Mouse (Mus musculus): ENCODE measurements at regions not wholly inside any gene's neighbourhood (a gene's known extent, or its start where the extent isn't known, plus 50 kb on each side); places are given as distances from the start of the nearest gene placed in this dataset.
A peak's percentile ranks its signal among the peaks of the same experiment; 100 is the strongest.

- DNase-seq: peak; percentile 46
Observed at GRCm38 (mm10) chr6:19214700-19215099, 348.6 kb downstream of the Ankrd7 start.

- peak; percentile 72 for DNase-seq
Observed at GRCm38 (mm10) chr6:19215124-19215523, 349.0 kb downstream of the Ankrd7 start.

GRCm38 (mm10) chr6:19264075-19264819 lies 398.1 kb downstream of the Ankrd7 start:
- no peak for DNase-seq

- DNase-seq: no peak
Observed at GRCm38 (mm10) chr6:19273207-19273606, 407.1 kb downstream of the Ankrd7 start.

GRCm38 (mm10) chr6:19282682-19283333 lies 416.7 kb downstream of the Ankrd7 start:
- peak; percentile 97 for DNase-seq

- DNase-seq: no peak
Observed at GRCm38 (mm10) chr6:19332659-19333058, 466.5 kb downstream of the Ankrd7 start.

GRCm38 (mm10) chr6:19335653-19336052 lies 469.5 kb downstream of the Ankrd7 start:
- no peak for DNase-seq

- no peak for DNase-seq
Observed at GRCm38 (mm10) chr6:19338470-19338869, 472.4 kb downstream of the Ankrd7 start.
